In genomic region chr13:23534368-23535131, GRCm38 (mm10) we compare ENCODE assay signal across 8 mouse cellular contexts. TPM values are rescaled to one million over a fixed set of nuclear protein-coding genes. Genes with fewer than 3 reads are reported as not detected.
DNase-seq lines count a peak whose midpoint lies in the region; ATAC-seq and TF ChIP-seq lines count a peak whose summit lies in the region.

No protein-coding gene starts in this region.

- peak overlapping the region; percentile 62 to 72 for H3K4me3 ChIP-seq in ES-E14 (ENCODE audit: insufficient read depth in 1 of 2, low read depth in 1 of 2, low read length in 2 of 2, poor library complexity in 1 of 2, severe bottlenecking in 1 of 2)
- H3K4me3 ChIP-seq in limb, embryonic 13.5 days = peak overlapping the region; percentile 55
- H3K4me3 ChIP-seq in small intestine, adult 2 months (ENCODE audit: low read depth, low read length) = no peak overlapping the region; the same call in 1 of the 2 replicates

- WGBS in limb, embryonic 13.5 days = 1% methylated on average over 15 of the region's 15 CpGs
- under 1% methylated on average over 15 of the region's 15 CpGs for WGBS in small intestine, adult 2 months

- no peaks in the 10 kb centered on the region for H3K36me3 ChIP-seq in ES-E14 (ENCODE audit: control insufficient read depth, insufficient read depth, low read length, poor library complexity, severe bottlenecking)
- no peaks in the 10 kb centered on the region for H3K36me3 ChIP-seq in limb, embryonic 13.5 days
- no peaks in the 10 kb centered on the region for H3K36me3 ChIP-seq in small intestine, adult 2 months (ENCODE audit: control insufficient read depth, insufficient read depth, low read length)

- peaks cover 0 to 2% of the 10 kb centered on the region in 2 experiments; a peak in 1 of 4 replicates for H3K4me1 ChIP-seq in ES-E14 (ENCODE audit: control insufficient read depth in 2 of 2, insufficient read depth in 2 of 2, low read length in 2 of 2, poor library complexity in 1 of 2)
- H3K4me1 ChIP-seq in limb, embryonic 13.5 days = peaks cover 42% of the 10 kb centered on the region
- peaks cover 5% of the 10 kb centered on the region; the same call in 1 of the 2 replicates for H3K4me1 ChIP-seq in small intestine, adult 2 months (ENCODE audit: control insufficient read depth, insufficient read depth, insufficient read length, low read length)

- peak overlapping the region; percentile 85 for H3K9ac ChIP-seq in ES-E14 (ENCODE audit: insufficient read depth, low read depth, low read length, poor library complexity, severe bottlenecking)
- peak overlapping the region; percentile 63 for H3K9ac ChIP-seq in limb, embryonic 13.5 days

- no peaks in the 10 kb centered on the region for H3K27me3 ChIP-seq in limb, embryonic 13.5 days
- H3K27me3 ChIP-seq in small intestine, adult 2 months (ENCODE audit: control insufficient read depth, insufficient read depth, low read length) = no peaks in the 10 kb centered on the region

- ATAC-seq in erythroblast, adult 5-6 weeks (replicated peaks; ENCODE audit: low FRiP score, poor library complexity, severe bottlenecking) = peak; percentile 37
- ATAC-seq in limb, embryonic 13.5 days (ENCODE audit: low FRiP score, low read depth) = 0 out of 2 replicates have a peak, but pooled peaks have one; percentile 15

- no peak for TF ChIP-seq CTCF in small intestine, adult 2 months (IDR thresholded peaks at IDR 0.05; ENCODE audit: extremely low read depth, insufficient read length, insufficient replicate concordance, low read depth, low read length)

- H3K4me2 ChIP-seq in limb, embryonic 13.5 days (replicated peaks) = peak overlapping the region; percentile 65

- no peaks in the 10 kb centered on the region for H3K9me3 ChIP-seq in ES-E14 (ENCODE audit: control insufficient read depth, insufficient read depth, low read depth, low read length)
- H3K9me3 ChIP-seq in limb, embryonic 13.5 days = no peaks in the 10 kb centered on the region

- in situ Hi-C loops in ES-E14 (cut with MboI; ENCODE audit: low sequenced_read_pairs in 2 of 2, unreplicated experiment in 2 of 2) = loop anchor here in 1 of 2 experiments (25.0 kb wide), 1 partner anchor 1497 kb away; the partner anchor contains the start of genes Hist1h2ag, Hist1h2ah, Hist1h2bj and Hist1h2bk

- peak overlapping the region; percentile 73; the same call in 1 of the 2 replicates for H3K27ac ChIP-seq in ES-E14 (ENCODE audit: insufficient read depth, low read depth, low read length, poor library complexity, severe bottlenecking)
- peak overlapping the region; percentile 97 for H3K27ac ChIP-seq in limb, embryonic 13.5 days
- H3K27ac ChIP-seq in small intestine, adult 2 months (ENCODE audit: insufficient read depth, low read depth, low read length) = peak overlapping the region; percentile 85

- DNase-seq in kidney, adult 9 months = peak; percentile 36
- no peak for DNase-seq in kidney, adult 11 months
- no peak for DNase-seq in ES-E14 (ENCODE audit: low read depth, low spot score)
- no peak for DNase-seq in ovary, postnatal 14 days (ENCODE audit: low spot score)
- DNase-seq in thymus, postnatal 36 days = no peak

- TF ChIP-seq POLR2A in small intestine, adult 2 months (IDR thresholded peaks at IDR 0.05; ENCODE audit: low read depth, low read length) = no peak

TF ChIP-seq in ES-E14, 5 proteins besides CTCF, POLR2A, EP300 and RAD21:
- TF ChIP-seq ZC3H11A (IDR thresholded peaks at IDR 0.05; ENCODE audit: borderline replicate concordance, low read depth, low read length) = no peak
- TF ChIP-seq ZNF384 (IDR thresholded peaks at IDR 0.05; ENCODE audit: low read depth, low read length) = no peak
- TF ChIP-seq HCFC1 (IDR thresholded peaks at IDR 0.05; ENCODE audit: borderline replicate concordance, insufficient read depth, low read length) = no peak
- no peak for TF ChIP-seq MAFK (IDR thresholded peaks at IDR 0.05; ENCODE audit: insufficient read depth, low read depth, low read length)
- TF ChIP-seq CHD2 (IDR thresholded peaks at IDR 0.05; ENCODE audit: low read depth, low read length) = no peak

RNA-seq across cellular contexts. Expression of gene Hist1h3g, which starts 0.7 kb away (rescaled TPM):
- 436 and 621 TPM in 2 replicates for total RNA-seq in ES-E14 (2012; rRNA removed)
- total RNA-seq in erythroblast, adult 5-6 weeks (2015; ENCODE audit: low replicate concordance) = 74.4 and 97.2 TPM in 2 replicates
- total RNA-seq in erythroblast, adult 5-6 weeks (2017; ENCODE audit: low replicate concordance) = 54.5 and 131 TPM in 2 replicates
- polyA plus RNA-seq in limb, embryonic 13.5 days (2015; fragmentation: Nextera tagmentation; extraction: Ambion mirVana) = 9.8 and 10.9 TPM in 2 replicates
- 43.4 and 65.8 TPM in 2 replicates for polyA plus RNA-seq in small intestine, adult 2 months (2012; rRNA removed)

RNA-seq across cellular contexts. Expression of gene Hist1h2af, which starts 0.8 kb away (rescaled TPM):
- 1,402 and 1,887 TPM in 2 replicates for total RNA-seq in ES-E14 (2012; rRNA removed)
- 20.7 and 32.7 TPM in 2 replicates for total RNA-seq in erythroblast, adult 5-6 weeks (2015; ENCODE audit: low replicate concordance)
- total RNA-seq in erythroblast, adult 5-6 weeks (2017; ENCODE audit: low replicate concordance) = 925 and 1,298 TPM in 2 replicates
- polyA plus RNA-seq in limb, embryonic 13.5 days (2015; fragmentation: Nextera tagmentation; extraction: Ambion mirVana) = 9.3 and 10.0 TPM in 2 replicates
- 631 and 1,420 TPM in 2 replicates for polyA plus RNA-seq in small intestine, adult 2 months (2012; rRNA removed)

RNA-seq across cellular contexts. Expression of gene Hist1h4h, which starts 3.7 kb away (rescaled TPM):
- total RNA-seq in ES-E14 (2012; rRNA removed) = 2,382 and 2,804 TPM in 2 replicates
- total RNA-seq in erythroblast, adult 5-6 weeks (2015; ENCODE audit: low replicate concordance) = 19.8 and 50.6 TPM in 2 replicates
- total RNA-seq in erythroblast, adult 5-6 weeks (2017; ENCODE audit: low replicate concordance) = 443 and 524 TPM in 2 replicates
- polyA plus RNA-seq in limb, embryonic 13.5 days (2015; fragmentation: Nextera tagmentation; extraction: Ambion mirVana) = 4.1 and 8.4 TPM in 2 replicates
- polyA plus RNA-seq in small intestine, adult 2 months (2012; rRNA removed) = 39.6 and 71.6 TPM in 2 replicates

RNA-seq across cellular contexts. Expression of gene Hist1h2bh, which starts 8.6 kb away (rescaled TPM):
- total RNA-seq in ES-E14 (2012; rRNA removed) = 98.5 and 146 TPM in 2 replicates
- total RNA-seq in erythroblast, adult 5-6 weeks (2015; ENCODE audit: low replicate concordance) = 13.4 and 18.2 TPM in 2 replicates
- 63.0 and 67.3 TPM in 2 replicates for total RNA-seq in erythroblast, adult 5-6 weeks (2017; ENCODE audit: low replicate concordance)
- polyA plus RNA-seq in limb, embryonic 13.5 days (2015; fragmentation: Nextera tagmentation; extraction: Ambion mirVana) = 0.74 and 1.0 TPM in 2 replicates
- 2.4 and 5.1 TPM in 2 replicates for polyA plus RNA-seq in small intestine, adult 2 months (2012; rRNA removed)

RNA-seq across cellular contexts. Expression of gene Hist1h3f, which starts 9.3 kb away (rescaled TPM):
- total RNA-seq in ES-E14 (2012; rRNA removed) = 245 and 289 TPM in 2 replicates
- total RNA-seq in erythroblast, adult 5-6 weeks (2015; ENCODE audit: low replicate concordance) = 12.7 and 21.7 TPM in 2 replicates
- total RNA-seq in erythroblast, adult 5-6 weeks (2017; ENCODE audit: low replicate concordance) = 51.2 and 57.7 TPM in 2 replicates
- 1.5 and 1.7 TPM in 2 replicates for polyA plus RNA-seq in limb, embryonic 13.5 days (2015; fragmentation: Nextera tagmentation; extraction: Ambion mirVana)
- 9.6 and 13.1 TPM in 2 replicates for polyA plus RNA-seq in small intestine, adult 2 months (2012; rRNA removed)
